Mouse (Mus musculus): ENCODE results near the gene Ccdc85c. TPM values are rescaled to one million over a fixed set of nuclear protein-coding genes. Genes with fewer than 3 reads are reported as not detected.

Ccdc85c gene
- total RNA-seq, 2 experiments from 2014 or later = 32.8 to 34.4 TPM

GRCm38 (mm10) chr12:108242243-108242745 is 32.9 kb downstream of the Ccdc85c start:
- intact Hi-C loops (cut with DNase I) = no loop called here

GRCm38 (mm10) chr12:108241626-108242025 is 33.6 kb downstream of the Ccdc85c start:
- no peak for DNase-seq
- intact Hi-C loops (cut with DNase I) = no loop called here

More at GRCm38 (mm10) chr12:108242243-108242745, 32.9 kb downstream of the Ccdc85c start:
- no peak for DNase-seq

GRCm38 (mm10) chr12:108240953-108241588 is 34.2 kb downstream of the Ccdc85c start:
- intact Hi-C loops (cut with DNase I) = no loop called here
- no peak for DNase-seq

- DNase-seq = no peak
- intact Hi-C loops (cut with DNase I) = no loop called here
Observed at GRCm38 (mm10) chr12:108240401-108240890, 34.8 kb downstream of the Ccdc85c start.

- intact Hi-C loops (cut with DNase I) = no loop called here
- peak; percentile 85 to 87 for DNase-seq
Observed at GRCm38 (mm10) chr12:108239441-108239840, 35.8 kb downstream of the Ccdc85c start.

GRCm38 (mm10) chr12:108238395-108239035 is 36.7 kb downstream of the Ccdc85c start:
- DNase-seq = no peak
- intact Hi-C loops (cut with DNase I) = no loop called here

- DNase-seq = peak; percentile 90 to 92
- intact Hi-C loops (cut with DNase I) = loop anchor here (2.0 kb wide), 1 partner anchor 37 kb away; the partner anchor contains the start of gene Ccdc85c
Observed at GRCm38 (mm10) chr12:108237300-108238006, 37.8 kb downstream of the Ccdc85c start.

- no peak for DNase-seq
- intact Hi-C loops (cut with DNase I) = loop anchor here (2.0 kb wide), 1 partner anchor 39 kb away; the partner anchor contains the start of gene Ccdc85c
Observed at GRCm38 (mm10) chr12:108235976-108236555, 39.2 kb downstream of the Ccdc85c start.

- intact Hi-C loops (cut with DNase I) = no loop called here
Observed at GRCm38 (mm10) chr12:108234832-108235602, 40.2 kb downstream of the Ccdc85c start.

GRCm38 (mm10) chr12:108233736-108234135 is 41.5 kb downstream of the Ccdc85c start:
- DNase-seq = no peak
- intact Hi-C loops (cut with DNase I) = no loop called here

More at GRCm38 (mm10) chr12:108234832-108235602, 40.2 kb downstream of the Ccdc85c start:
- DNase-seq = no peak

GRCm38 (mm10) chr12:108231901-108232300 is 43.3 kb downstream of the Ccdc85c start:
- intact Hi-C loops (cut with DNase I) = no loop called here

GRCm38 (mm10) chr12:108230821-108231794 is 44.1 kb downstream of the Ccdc85c start:
- DNase-seq = peak; percentile 65 to 72

More at GRCm38 (mm10) chr12:108231901-108232300, 43.3 kb downstream of the Ccdc85c start:
- no peak for DNase-seq

GRCm38 (mm10) chr12:108230077-108230476 is 45.1 kb downstream of the Ccdc85c start:
- intact Hi-C loops (cut with DNase I) = no loop called here
- no peak for DNase-seq

More at GRCm38 (mm10) chr12:108230821-108231794, 44.1 kb downstream of the Ccdc85c start:
- intact Hi-C loops (cut with DNase I) = no loop called here

- intact Hi-C loops (cut with DNase I) = no loop called here
- DNase-seq = no peak
Observed at GRCm38 (mm10) chr12:108227527-108227926, 47.7 kb downstream of the Ccdc85c start.

GRCm38 (mm10) chr12:108226941-108227340 is 48.3 kb downstream of the Ccdc85c start:
- DNase-seq = no peak
- intact Hi-C loops (cut with DNase I) = no loop called here

- intact Hi-C loops (cut with DNase I) = no loop called here
Observed at GRCm38 (mm10) chr12:108226216-108226615, 49.0 kb downstream of the Ccdc85c start.

GRCm38 (mm10) chr12:108225781-108226180 is 49.4 kb downstream of the Ccdc85c start:
- DNase-seq = no peak
- intact Hi-C loops (cut with DNase I) = no loop called here

More at GRCm38 (mm10) chr12:108226216-108226615, 49.0 kb downstream of the Ccdc85c start:
- DNase-seq = no peak

- DNase-seq = no peak
- intact Hi-C loops (cut with DNase I) = no loop called here
Observed at GRCm38 (mm10) chr12:108223357-108223756, 51.9 kb downstream of the Ccdc85c start.
